ENCODE assay signal across 20 mouse cellular contexts in the genomic region with DNA sequence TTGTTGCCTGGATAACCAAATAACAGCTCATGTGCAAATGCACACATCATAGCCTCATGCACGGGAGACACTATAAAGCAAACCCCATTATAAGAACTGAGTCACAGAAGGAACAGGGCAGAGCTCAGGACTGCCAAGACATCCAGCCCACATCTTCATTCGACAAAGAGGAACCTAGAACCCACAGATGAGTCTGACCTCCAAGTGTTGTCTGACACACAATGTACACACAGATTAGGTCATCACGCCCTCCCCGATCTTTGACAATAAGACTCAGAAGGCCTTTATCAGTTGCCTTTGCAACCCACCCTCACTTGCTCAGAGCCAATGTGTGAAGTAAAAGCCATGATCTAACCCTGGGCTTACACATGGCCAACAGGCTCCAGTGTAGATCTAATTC.
"Had no signal": no experiment of that assay in that cellular context is flagged by ENCODE, and none has a peak within 500 bp of the region (broad histone marks: within the 10 kb centered on the region; RNA-seq: fewer than 3 reads in every experiment).

No protein-coding gene starts in this region.

- ATAC-seq: intestine, postnatal 0 days; liver, embryonic 12.5 days; midbrain, embryonic 15.5 days had no signal

- H3K9ac ChIP-seq: limb, embryonic 13.5 days; liver, embryonic 12.5 days; liver, embryonic 15.5 days; lung, embryonic 15.5 days; midbrain, embryonic 12.5 days; midbrain, embryonic 15.5 days; stomach, embryonic 15.5 days had no signal

- H3K27me3 ChIP-seq: limb, embryonic 13.5 days; lung, embryonic 15.5 days; midbrain, embryonic 15.5 days; stomach, embryonic 15.5 days had no signal

- DNase-seq: kidney, postnatal 25 days; liver; lung, adult 18-20 months; lung, postnatal 10 days; right cerebral cortex, adult 18-20 months; right cerebral cortex, postnatal 14 days; right cerebral cortex, postnatal 4 days; thymus, adult 18-20 months; thymus, postnatal 36 days had no signal

- H3K27ac ChIP-seq: kidney, postnatal 0 days; limb, embryonic 10.5 days; limb, embryonic 13.5 days; liver, embryonic 12.5 days; liver, embryonic 15.5 days; lung, embryonic 15.5 days; macrophage; midbrain, embryonic 12.5 days; midbrain, embryonic 15.5 days; stomach, embryonic 15.5 days had no signal

- H3K36me3 ChIP-seq: limb, embryonic 10.5 days; limb, embryonic 13.5 days; liver, embryonic 12.5 days; liver, embryonic 15.5 days; lung, embryonic 15.5 days; midbrain, embryonic 12.5 days; midbrain, embryonic 15.5 days; stomach, embryonic 15.5 days had no signal

- H3K9me3 ChIP-seq: limb, embryonic 10.5 days; limb, embryonic 13.5 days; liver, embryonic 12.5 days; liver, embryonic 15.5 days; lung, embryonic 15.5 days; midbrain, embryonic 12.5 days; midbrain, embryonic 15.5 days; stomach, embryonic 15.5 days had no signal

- H3K4me3 ChIP-seq: limb, embryonic 10.5 days; limb, embryonic 13.5 days; liver, embryonic 12.5 days; liver, embryonic 15.5 days; lung, embryonic 15.5 days; midbrain, embryonic 12.5 days; midbrain, embryonic 15.5 days; stomach, embryonic 15.5 days had no signal
